Mouse (Mus musculus) lung, adult 2 months (tissue): Measurements from ENCODE around the gene Tmem150c. TPM values are rescaled to one million over a fixed set of nuclear protein-coding genes. Genes with fewer than 3 reads are reported as not detected.

Source experiments
- DNase-seq: peaks from one replicate; pipeline ENCODE4 v3.0.0; 2022
- H3K4me1 ChIP-seq: fragments of 200-500 bp; 2 replicates; pipeline ENCODE4 v1.6.1; 2011; ENCODE audit warnings: low read length; ENCODE audit not compliant: control insufficient read depth, insufficient read depth
- H3K4me3 ChIP-seq: fragments of 200-500 bp; replicated peaks from 2 replicates; pipeline ENCODE3; 2011; ENCODE audit warnings: low read depth, mild to moderate bottlenecking, control low read depth, low read length; ENCODE audit errors: extremely low read depth
- CTCF ChIP-seq: fragments of 200-500 bp; IDR thresholded peaks from 2 replicates; pipeline ENCODE4 v1.5.1; 2011; ENCODE audit warnings: mild to moderate bottlenecking, low read length, control low read depth; ENCODE audit not compliant: insufficient read depth
- POLR2A ChIP-seq: fragments of 200-500 bp; IDR thresholded peaks from 2 replicates; pipeline ENCODE4 v1.6.1; 2011; ENCODE audit warnings: low read depth, mild to moderate bottlenecking, control low read depth, low read length, borderline replicate concordance; ENCODE audit errors: extremely low read depth
- WGBS: fragments of 180-500 bp; shearing (Covaris S2); methylation state at CpG from one replicate; pipeline ENCODE4 v1.1.7; 2018; 5-methylcytosine and 5-hydroxymethylcytosine counted together
- polyA plus RNA-seq: library from polyadenylated mRNA; depleted of rRNA; stranded (reverse); fragments of >200 nt; gene quantifications from 2 replicates; pipeline ENCODE4 v1.2.3, GENCODE M21; 2012

Gene Tmem150c
- polyA plus RNA-seq, 1 experiment, result 2.8 TPM

- no peak for TF ChIP-seq POLR2A
- no peak for TF ChIP-seq CTCF
- 85% methylated on average over 6 of the region's 6 CpGs for WGBS
- no peak overlapping the region for H3K4me3 ChIP-seq
- no peak for DNase-seq
- no peaks in the 10 kb centered on the region for H3K4me1 ChIP-seq
Observed at GRCm38 (mm10) chr5:100059326-100059725, 100.3 kb downstream of the Tmem150c start.

- H3K4me1 ChIP-seq, result no peaks in the 10 kb centered on the region
- 79% methylated on average over 6 of the region's 6 CpGs for WGBS
- DNase-seq, result no peak
- no peak overlapping the region for H3K4me3 ChIP-seq
- TF ChIP-seq CTCF (no peak), POLR2A (no peak)
Observed at GRCm38 (mm10) chr5:100058729-100059128, 100.9 kb downstream of the Tmem150c start.

DNA sequence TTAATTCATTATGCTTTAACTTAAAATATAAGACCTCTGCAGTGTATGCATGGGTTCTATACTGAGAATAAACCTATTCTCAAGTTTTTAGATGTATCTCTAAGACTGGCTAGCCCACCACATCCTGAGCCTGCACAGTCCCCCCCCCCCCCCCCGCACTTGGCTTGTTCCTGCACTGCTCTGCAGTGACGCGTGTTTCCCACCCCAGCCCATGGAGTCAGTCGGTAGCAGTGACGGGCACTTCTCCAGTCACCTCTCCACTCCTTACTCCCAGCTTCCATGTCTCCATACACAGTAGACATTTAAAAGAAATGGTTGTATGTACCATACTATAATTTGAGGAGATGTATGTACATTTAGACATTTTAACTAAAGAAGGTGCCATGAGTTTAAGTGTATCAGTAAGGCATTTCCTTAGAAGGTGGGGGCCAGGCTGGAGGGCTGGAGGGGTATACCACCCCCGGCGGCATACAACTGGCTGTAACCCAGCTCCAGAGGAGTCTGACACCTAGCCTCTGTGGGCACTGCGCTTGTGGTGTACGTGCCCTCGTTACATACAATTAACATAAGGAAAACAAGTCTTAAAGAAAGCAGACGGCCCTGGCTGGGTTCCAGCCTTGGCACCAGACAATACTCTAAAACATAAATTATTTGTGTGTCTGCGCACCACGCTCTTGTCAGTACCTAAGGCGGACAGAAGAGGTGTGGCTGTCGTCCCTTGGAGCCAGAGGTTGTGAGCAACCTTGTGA lies 102.0 kb downstream of the Tmem150c start:
- DNase-seq, result no peak
- TF ChIP-seq CTCF (no peak), POLR2A (no peak)
- H3K4me3 ChIP-seq, result no peak overlapping the region
- no peaks in the 10 kb centered on the region for H3K4me1 ChIP-seq
- WGBS, result 63% methylated on average over 14 of the region's 15 CpGs

GRCm38 (mm10) chr5:100055866-100056369 lies 103.7 kb downstream of the Tmem150c start:
- no peak for DNase-seq

GRCm38 (mm10) chr5:100054807-100055547 lies 104.6 kb downstream of the Tmem150c start:
- WGBS, result 78% methylated on average over 11 of the region's 11 CpGs
- DNase-seq, result no peak
- H3K4me1 ChIP-seq, result no peaks in the 10 kb centered on the region
- TF ChIP-seq CTCF (no peak), POLR2A (no peak)
- H3K4me3 ChIP-seq, result no peak overlapping the region

More at GRCm38 (mm10) chr5:100055866-100056369, 103.7 kb downstream of the Tmem150c start:
- Histone ChIP-seq H3K4me1 (no peaks in the 10 kb centered on the region), H3K4me3 (no peak overlapping the region)
- 78% methylated on average over 5 of the region's 5 CpGs for WGBS
- TF ChIP-seq POLR2A (no peak), CTCF (no peak)

DNA sequence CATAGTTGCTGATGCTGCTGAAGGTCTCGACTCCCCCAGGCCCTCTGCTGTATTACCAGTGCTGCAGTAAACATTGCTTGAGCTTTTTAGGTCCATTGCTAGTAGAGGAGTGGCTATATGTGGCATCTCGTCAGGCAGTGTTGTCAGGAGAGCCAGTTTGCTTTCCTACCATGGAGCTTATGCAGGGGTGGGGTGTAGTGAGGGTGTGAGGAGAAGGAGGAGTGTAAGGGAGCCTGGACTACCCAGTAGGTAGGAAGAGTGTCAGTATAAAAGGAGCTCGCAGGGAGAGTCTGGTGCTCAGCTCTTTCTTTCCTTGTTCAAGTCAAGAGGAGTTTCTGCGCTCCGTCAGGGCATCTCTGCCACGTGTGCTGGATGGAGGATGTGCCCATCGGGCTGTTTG lies 106.9 kb downstream of the Tmem150c start:
- TF ChIP-seq POLR2A (no peak), CTCF (no peak)
- peaks cover 6% of the 10 kb centered on the region for H3K4me1 ChIP-seq
- DNase-seq, result no peak
- WGBS, result 92% methylated on average over 7 of the region's 7 CpGs
- H3K4me3 ChIP-seq, result no peak overlapping the region

- DNase-seq, result no peak
- no peak for TF ChIP-seq CTCF
- no peak for TF ChIP-seq POLR2A
- Histone ChIP-seq H3K4me1 (peaks cover 10% of the 10 kb centered on the region), H3K4me3 (no peak overlapping the region)
- WGBS, result 89% methylated on average over 3 of the region's 3 CpGs
Observed at GRCm38 (mm10) chr5:100049904-100050303, 109.7 kb downstream of the Tmem150c start.

- DNase-seq, result no peak
- no peak for TF ChIP-seq POLR2A
- TF ChIP-seq CTCF, result no peak
- peaks cover 10% of the 10 kb centered on the region for H3K4me1 ChIP-seq
- H3K4me3 ChIP-seq, result no peak overlapping the region
- WGBS, result 33% methylated on average over 7 of the region's 7 CpGs
Observed at GRCm38 (mm10) chr5:100047871-100048270, 111.7 kb downstream of the Tmem150c start.

- no peak overlapping the region for H3K4me3 ChIP-seq
- TF ChIP-seq POLR2A, result no peak
- TF ChIP-seq CTCF, result no peak
- DNase-seq, result no peak
- 74% methylated on average over 8 of the region's 8 CpGs for WGBS
- H3K4me1 ChIP-seq, result peaks cover 10% of the 10 kb centered on the region
Observed at GRCm38 (mm10) chr5:100047143-100047640, 112.4 kb downstream of the Tmem150c start.

GRCm38 (mm10) chr5:100046096-100046495 lies 113.5 kb downstream of the Tmem150c start:
- DNase-seq, result no peak
- WGBS, result 81% methylated on average over 3 of the region's 3 CpGs
- peaks cover 10% of the 10 kb centered on the region for H3K4me1 ChIP-seq
- no peak overlapping the region for H3K4me3 ChIP-seq
- no peak for TF ChIP-seq CTCF
- no peak for TF ChIP-seq POLR2A
